Mouse (Mus musculus): ENCODE results near the gene Ces1b. TPM values are rescaled to one million over a fixed set of nuclear protein-coding genes. Genes with fewer than 3 reads are reported as not detected.

Ces1b gene
- total RNA-seq, 2 experiments from 2014 or later: not detected

- intact Hi-C loops (cut with DNase I): loop anchor here (10.0 kb wide), 1 partner anchor 133 kb away; no protein-coding TSS in a partner anchor
- DNase-seq (ENCODE audit: low spot score in 2 of 2): no peak
These were observed 67.6 kb downstream of the Ces1b start for GRCm38 (mm10) chr8:93012226-93012625.

- intact Hi-C loops (cut with DNase I): loop anchor here (1.0 to 10.0 kb wide), 4 partner anchors 84 to 419 kb away; no protein-coding TSS in a partner anchor
- DNase-seq (ENCODE audit: low spot score in 2 of 2): peak; percentile 89 to 94
These were observed 68.4 kb downstream of the Ces1b start for GRCm38 (mm10) chr8:93011439-93011838.

GRCm38 (mm10) chr8:93010286-93010685, 69.5 kb downstream of the Ces1b start:
- DNase-seq (ENCODE audit: low spot score in 2 of 2): peak; percentile 68 to 76
- intact Hi-C loops (cut with DNase I): loop anchor here (2.0 to 10.0 kb wide), 3 partner anchors 135 to 421 kb away; no protein-coding TSS in a partner anchor

Other genes starting within 250 kb of the Ces1b start
- 10 to 100 TPM in 1 of 2 experiments, 1 to 10 TPM in 1; 8.3 to 11.1 TPM for gene Lpcat2, start 224.7 kb downstream of the Ces1b start, total RNA-seq (2021)
- 1 to 10 TPM in 1 of 2 experiments, under 1 TPM in 1; 0.91 to 1.3 TPM for gene Capns2, start 178.6 kb downstream of the Ces1b start, total RNA-seq (2021)
- under 1 TPM; 0.11 to 0.34 TPM for gene Slc6a2, start 119.9 kb downstream of the Ces1b start, total RNA-seq (2021)
- under 1 TPM in 1 of 2 experiments, not detected in 1; 0.17 TPM for gene Ces1a, start 31.8 kb downstream of the Ces1b start, total RNA-seq (2021)
- gene Ces1c, start 51.3 kb upstream of the Ces1b start, total RNA-seq (2021): not detected
- not detected for gene Ces1d, start 117.8 kb upstream of the Ces1b start, total RNA-seq (2021)
- gene Ces1e, start 149.6 kb upstream of the Ces1b start, total RNA-seq (2021): not detected
- gene Ces1f, start 199.7 kb upstream of the Ces1b start, total RNA-seq (2021): not detected

Measured in left cerebral cortex, postnatal 14 days (tissue).